Mouse (Mus musculus) testis, adult 2 months (tissue): Measurements from ENCODE around the gene Stard3.

ENCODE experiments used
- CTCF ChIP-seq: fragments of 200-500 bp; IDR thresholded peaks from 2 replicates; pipeline ENCODE4 v1.5.1; 2012; ENCODE audit warnings: low read depth, mild to moderate bottlenecking, inconsistent platforms, low read length, moderate library complexity; ENCODE audit not compliant: control insufficient read depth, insufficient read depth, insufficient replicate concordance
- POLR2A ChIP-seq: fragments of 200-500 bp; IDR thresholded peaks from 2 replicates; pipeline ENCODE4 v1.6.1; 2012; ENCODE audit warnings: low read depth, mild to moderate bottlenecking, inconsistent platforms, low read length, moderate library complexity; ENCODE audit not compliant: control insufficient read depth

- TF ChIP-seq CTCF = no peak
- TF ChIP-seq POLR2A = no peak
These were observed 37.8 kb upstream of the Stard3 start for GRCm38 (mm10) chr11:98320381-98320780.
